Mouse (Mus musculus) erythroblast, embryonic 14.5 days (primary cell): ENCODE results near the gene Dsn1.

Experiments
- GATA1 ChIP-seq: IDR thresholded peaks from 2 replicates; pipeline ENCODE4 v1.6.1; 2012; ENCODE audit warnings: low read length, inconsistent platforms, mixed read lengths
- TAL1 ChIP-seq: IDR thresholded peaks from 3 replicates; pipeline ENCODE4 v1.6.1; 2012; ENCODE audit warnings: low read length, inconsistent platforms, mixed read lengths

DNA sequence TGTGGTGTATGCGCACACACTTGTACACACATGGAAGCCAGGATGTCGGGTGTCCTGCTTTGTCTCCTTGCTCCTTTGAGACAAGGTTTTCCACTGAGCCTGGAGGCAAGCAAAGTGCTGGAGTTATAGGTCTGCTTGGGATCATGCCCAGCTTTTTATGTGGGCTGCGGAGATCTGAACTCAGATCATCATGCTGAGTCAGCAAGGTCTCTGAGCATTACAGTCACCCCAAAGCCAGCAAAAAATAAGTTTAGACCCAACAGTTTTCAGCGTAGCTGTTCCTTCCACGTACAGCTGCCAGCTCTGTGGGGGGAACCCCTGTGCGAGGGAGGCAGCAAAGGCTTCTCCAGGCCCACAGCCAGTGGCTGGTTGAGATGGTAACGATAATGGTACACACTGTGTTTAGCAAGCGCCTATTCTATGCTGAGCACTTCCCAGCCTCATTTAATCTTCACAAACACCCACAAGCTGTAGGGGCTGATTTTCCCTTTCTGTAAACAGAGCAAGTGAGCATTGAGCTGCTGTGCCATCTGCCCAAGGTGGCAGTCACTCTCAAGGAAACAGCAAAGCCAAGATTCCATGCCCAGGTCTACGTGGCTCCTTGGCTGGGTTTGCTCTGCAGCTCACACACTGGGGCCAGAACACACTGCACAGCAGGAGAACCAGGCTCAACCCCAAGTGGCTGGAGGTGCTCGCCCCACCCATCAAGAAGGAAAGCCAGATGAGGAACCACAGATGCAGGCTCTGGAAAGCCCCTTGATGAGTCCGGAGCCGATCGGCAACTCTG lies 41.6 kb upstream of the Dsn1 start:
- TF ChIP-seq TAL1 (no peak), GATA1 (no peak)
